Mouse (Mus musculus) CD4-positive, CD25-positive, alpha-beta regulatory T cell, adult 4 months (primary cell): ENCODE data around the gene C130050O18Rik. TPM values are rescaled to one million over a fixed set of nuclear protein-coding genes. Genes with fewer than 3 reads are reported as not detected.
"Not testable (repeated sequence)": the region's sequence is repeated elsewhere in the genome, so short reads cannot be mapped to it uniquely, and the experiment has no call there.

Experiments
- ATAC-seq: one replicate; pipeline ENCODE4 v1.8.0; 2017
- polyA plus RNA-seq, 2 experiments: library from polyadenylated mRNA; unstranded; fragments of 100-300 nt; shearing (Covaris generic); gene quantifications; one replicate each; pipeline ENCODE4 v1.2.1; 2017

The C130050O18Rik gene
- polyA plus RNA-seq, 2 experiments from 2014 or later, result not detected

DNA sequence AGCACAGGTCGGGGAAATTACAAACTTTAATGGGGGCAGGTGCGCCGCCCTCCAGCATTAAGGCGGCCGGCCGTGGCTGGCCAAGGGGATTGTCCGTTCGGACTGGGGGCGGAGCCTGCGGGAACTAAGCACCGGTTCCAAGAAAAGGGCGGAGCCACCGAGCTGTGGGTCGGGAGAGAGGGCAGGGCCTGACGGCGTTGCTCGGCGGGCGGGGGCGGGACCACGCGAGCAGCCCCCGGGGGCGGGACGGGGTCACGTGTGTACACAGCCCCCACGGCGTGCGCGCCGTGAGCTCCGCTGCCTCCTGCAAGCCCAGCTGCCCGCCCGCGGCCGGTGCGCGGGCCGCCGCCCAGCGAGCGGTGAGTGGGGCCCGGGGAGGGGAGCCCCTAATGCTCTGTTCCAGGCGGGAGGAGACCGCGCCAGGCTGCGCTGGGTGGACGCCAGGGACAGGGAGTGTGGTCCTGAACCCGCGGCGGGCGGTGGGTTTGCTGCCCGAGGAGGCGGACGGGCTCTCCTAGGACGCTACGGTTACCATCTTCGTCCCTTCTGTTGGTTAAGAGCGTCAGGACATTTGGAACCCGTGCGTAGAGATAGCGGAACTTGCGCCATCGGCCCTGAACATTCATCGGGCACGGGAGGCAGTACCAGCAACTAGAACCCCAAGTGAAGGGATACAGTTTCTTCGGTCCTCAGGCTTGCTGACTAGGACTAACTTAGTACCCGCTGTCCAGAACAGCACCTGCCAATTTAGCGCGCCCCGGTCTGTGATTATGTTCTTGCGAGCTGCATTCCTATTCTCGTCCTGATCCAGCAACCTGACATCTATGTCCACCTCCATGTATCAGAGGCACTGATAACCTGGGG is 24.5 kb upstream of the C130050O18Rik start:
- ATAC-seq, result no peak

DNA sequence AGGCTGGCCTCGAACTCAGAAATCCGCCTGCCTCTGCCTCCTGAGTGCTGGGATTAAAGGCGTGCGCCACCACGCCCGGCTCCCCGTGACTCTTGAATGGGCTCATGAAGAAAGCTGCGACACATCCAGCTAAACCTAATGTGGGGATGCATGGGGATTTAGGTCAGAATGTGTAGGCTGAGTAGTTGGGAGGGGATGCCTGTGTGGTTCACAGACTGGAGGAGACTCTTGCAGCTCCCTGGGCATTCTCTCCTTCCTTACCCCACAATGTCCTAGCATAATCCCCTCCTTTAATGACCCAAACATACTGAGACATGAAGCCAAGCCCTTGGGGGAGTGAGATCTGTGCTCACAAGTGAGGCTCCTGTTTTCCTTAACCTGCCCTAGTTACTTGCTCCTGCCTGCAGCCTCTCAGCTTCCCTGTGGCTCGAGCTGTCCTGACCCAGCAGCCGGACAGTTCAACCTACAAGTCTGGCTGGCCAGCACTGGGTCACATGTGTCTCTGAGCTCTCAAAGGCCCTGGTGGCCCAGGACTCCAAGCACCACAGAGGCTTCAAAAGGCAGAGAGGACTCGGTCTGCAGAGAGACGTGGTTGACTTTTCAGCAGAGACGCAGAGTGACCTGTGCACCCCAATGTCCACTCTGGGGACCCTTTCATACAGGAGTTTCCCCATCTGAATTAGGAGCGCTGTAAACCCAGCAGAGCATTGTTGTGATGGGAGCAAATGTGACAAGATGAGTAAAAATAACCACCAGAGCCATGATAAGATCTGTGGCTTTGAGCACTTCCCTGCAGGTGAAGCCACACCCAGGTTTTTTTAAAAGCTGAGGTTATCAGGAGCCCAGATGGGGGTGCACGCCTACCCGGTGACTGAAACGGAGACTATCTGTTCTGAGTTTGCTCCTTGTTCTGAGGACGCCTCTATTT is 23.2 kb upstream of the C130050O18Rik start:
- ATAC-seq, result peak; percentile 74

DNA sequence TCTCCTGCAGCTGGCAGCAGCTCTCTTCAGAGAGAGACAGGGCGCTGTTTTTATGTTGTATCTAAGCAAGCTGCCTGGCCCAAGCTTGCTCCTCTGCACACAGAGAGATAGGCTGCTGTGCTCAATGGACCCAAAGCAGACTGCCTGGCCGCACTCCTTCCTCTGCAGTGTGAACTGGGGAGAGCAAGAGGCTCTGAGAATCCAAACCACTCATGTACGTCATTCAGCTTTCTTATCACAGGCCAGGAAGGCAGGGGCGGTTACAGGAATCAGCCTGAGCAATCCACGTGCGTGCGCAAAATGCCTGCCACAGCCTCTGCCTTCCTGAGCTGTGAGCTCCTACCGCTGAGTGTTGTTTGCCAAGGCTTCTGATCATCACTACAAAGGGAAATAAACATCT is 22.3 kb upstream of the C130050O18Rik start:
- ATAC-seq, result peak; percentile 71

DNA sequence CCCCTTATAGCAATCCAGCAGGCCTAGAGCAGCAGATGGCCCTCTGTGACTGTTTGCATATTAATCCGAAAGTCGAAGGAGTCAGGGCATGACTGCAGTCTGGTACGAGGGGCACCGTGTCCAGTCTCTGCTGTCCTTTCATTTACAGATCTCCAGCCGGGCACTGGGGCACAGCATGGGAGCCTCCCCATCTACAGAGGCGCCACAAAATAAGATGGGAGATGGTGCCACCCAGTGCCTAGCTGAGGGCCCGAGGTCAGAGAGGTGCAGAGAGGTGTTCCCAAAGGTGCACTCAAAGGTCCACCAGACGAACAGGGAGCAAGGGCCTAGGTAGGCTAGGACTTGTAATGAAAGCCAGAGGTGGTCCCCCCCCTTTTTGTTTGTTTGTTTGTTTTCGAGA is 21.8 kb upstream of the C130050O18Rik start:
- ATAC-seq, result no peak

DNA sequence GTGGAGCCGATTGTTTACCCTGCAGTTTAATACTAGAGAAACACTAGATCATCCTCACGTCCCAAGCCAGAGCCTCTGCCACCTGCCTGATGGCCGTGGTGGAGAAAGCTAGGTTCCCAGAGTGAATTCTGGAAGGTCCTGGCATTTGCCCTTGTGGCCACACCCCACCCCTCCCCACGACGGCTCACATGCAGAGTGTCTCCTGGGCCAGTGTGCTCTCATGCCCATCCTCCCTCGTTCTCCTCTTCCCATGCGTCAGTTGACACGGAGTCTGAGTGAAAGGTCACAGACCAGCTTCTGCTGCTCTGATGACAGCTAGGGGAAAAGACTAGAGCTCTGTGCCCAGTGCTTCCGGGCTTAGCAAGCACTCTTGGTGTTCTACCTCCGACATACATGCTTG is 20.5 kb upstream of the C130050O18Rik start:
- peak; percentile 30 for ATAC-seq

DNA sequence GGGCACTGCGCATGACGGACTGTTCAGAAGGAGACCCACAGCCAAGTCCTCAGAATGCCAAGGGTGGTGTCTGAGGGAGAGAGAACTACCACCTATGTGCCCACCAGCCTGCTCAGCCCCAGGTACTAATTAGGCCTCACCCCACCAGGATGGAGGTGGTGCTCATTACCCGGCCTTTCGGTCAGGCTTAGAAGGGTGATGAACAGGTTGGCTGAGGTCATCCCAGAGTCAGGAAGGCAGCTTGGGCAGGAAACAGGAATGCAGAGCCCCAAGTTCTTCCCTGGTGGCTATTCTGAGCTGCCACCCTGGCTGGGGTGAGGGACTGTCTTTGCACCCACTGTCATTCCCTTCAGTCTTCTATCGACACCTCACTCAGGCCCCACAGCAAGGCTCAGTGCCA is 19.0 kb upstream of the C130050O18Rik start:
- no peak for ATAC-seq

DNA sequence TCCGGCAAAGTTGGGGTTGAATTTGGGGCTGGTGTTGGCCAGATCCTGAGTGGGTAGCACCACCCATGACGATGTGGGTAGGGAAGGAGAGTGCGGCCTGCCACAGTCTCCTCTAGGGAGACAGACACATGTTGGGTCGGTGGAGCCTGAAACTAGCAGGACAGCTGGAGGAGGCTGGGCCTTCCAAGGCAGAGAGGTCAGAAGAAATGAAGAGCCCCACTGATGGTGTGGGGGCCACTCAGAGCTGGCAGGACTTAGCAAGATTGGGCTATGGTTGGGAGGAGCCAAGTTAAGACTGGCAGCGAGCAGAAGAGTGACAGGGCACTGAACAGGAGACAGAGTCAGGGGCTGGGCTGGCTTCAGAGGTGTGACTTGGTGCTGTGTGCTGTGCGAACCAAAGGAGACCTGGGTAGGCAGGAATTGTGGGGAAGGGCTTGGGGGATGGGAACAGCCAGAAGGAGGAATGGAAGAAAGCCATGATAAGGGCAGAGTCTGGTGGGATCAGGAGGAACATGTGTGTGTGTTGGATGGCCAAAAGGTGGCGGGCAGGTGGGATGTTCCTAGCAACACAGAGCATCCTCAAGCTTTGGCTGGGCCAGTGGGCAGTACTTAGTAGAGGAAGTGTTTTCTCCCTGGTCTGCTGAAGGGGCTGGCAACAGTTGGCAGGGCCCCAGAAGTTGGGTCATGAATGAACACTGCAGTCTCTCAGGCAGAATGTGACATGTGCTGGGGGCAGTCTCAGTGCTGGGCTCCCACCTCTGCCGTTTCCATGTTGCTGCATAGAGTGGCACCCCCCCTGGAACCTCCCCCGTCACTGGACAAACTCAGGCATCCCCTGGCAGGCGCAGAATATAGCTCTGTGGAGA is 17.5 kb upstream of the C130050O18Rik start:
- no peak for ATAC-seq

DNA sequence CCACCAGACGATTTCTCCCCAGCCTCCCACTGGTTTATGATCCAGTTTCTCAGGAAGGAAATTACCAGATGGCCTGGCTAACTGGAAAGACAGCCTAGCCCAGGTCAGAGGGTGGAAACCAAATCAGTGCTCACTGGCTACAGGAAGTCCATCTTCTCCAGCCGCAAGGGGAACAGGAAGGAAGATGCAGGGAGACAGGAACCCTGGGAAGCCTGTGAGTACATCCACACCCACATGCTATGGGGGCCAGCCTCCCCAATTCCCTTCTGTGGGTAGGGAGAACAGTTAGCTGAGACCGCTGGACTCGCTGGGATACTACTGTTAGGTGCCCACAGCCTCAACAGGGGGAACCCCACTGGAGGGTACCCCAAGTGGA is 16.9 kb upstream of the C130050O18Rik start:
- ATAC-seq, result no peak

DNA sequence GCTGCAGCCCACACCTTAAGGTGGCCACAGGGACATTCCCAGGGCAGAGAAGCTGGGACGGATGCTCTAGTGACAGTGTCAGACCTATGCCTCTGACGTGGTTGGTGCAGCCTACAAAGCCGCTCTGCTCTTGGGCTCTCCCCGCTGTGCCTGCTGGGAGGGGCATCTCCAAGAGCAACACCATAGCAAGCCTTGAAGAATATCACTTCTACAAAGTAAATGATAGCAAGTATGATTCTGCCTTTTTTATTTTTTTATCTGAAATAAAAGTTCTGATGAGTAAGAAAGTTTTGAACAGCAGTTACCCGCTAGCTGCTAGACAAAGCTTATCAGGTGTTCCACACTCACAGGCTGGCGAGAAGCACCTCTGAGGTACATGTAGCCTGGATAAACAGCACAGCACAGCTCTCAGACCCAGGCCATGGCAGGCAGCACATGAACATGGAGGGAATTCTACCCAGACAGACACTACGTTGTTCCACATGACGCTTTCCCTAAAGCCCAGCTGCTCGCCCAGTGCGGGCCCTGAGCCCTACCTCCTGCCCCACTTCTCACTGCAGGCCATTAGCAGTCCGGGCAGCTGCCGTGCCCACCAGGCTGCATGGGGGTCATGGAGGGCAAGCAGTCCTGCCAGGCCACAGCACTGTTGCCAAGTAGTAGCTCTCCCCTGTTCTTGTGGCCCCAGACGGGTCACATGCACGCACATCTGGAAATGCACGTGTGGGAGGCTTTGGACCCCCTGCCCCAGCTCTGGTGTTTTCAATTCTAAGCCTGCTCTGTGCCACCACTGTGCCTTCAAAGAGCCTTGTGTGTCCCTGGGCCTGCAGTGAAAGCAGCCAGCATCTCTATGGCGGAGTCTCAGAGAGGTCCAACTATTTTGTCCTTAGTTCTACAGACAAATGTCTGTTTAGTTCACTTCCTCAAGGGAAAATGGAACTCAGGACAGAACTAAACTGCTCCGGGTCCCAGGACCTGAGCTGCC is 16.1 kb upstream of the C130050O18Rik start:
- ATAC-seq, result peak; percentile 60

DNA sequence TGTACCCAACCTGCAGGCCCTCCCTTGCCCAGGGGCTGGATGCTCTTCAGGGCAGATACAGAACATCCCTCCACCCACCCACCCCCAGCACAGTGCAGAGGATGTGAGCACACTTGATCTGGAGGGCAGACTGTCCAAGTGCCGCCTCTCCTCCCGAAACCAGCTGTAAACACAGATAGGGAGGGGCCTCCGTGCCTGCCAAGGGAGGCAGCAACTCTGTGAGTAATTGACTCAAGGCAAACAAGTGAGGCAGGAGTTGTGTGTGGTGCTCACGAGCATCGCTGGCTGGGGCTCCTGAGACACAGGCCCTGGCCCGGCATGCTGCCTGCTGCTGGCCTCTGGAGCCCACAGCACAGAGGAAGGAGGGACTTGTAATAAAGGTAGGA is 15.4 kb upstream of the C130050O18Rik start:
- peak; percentile 10 for ATAC-seq

DNA sequence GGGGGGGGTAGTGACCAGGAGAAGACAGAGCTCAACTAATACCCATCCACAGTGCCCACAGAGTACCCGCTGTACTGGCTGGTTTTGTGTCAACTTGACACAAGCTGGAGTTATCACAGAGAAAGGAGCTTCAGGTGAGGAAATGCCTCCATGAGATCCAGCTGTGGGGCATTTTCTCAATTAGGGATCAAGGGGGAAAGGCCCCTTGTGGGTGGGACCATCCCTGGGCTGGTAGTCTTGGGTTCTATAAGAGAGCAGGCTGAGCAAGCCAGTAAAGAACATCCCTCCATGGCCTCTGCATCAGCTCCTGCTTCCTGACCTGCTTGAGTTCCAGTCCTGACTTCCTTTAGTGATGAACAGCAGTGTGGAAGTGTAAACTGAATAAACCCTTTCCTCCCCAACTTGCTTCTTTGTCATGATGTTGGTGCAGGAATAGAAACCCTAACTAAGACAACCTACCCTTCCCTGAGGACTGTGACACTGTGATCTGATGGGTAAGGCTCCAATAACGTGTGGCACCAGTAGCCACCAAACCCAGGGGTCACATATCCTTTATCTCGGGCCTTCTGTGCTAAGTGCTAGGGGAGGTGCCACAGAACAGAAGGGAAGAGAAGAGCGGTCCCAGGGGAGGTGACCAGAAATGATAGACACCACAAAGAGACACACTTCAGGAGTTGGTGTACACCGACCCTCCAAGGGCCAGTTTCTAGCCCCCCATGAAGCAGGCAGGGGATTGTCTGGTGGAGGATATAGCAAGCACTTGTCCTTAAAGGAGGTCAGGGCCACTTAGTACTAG is 14.6 kb upstream of the C130050O18Rik start:
- ATAC-seq, result not testable (repeated sequence)

DNA sequence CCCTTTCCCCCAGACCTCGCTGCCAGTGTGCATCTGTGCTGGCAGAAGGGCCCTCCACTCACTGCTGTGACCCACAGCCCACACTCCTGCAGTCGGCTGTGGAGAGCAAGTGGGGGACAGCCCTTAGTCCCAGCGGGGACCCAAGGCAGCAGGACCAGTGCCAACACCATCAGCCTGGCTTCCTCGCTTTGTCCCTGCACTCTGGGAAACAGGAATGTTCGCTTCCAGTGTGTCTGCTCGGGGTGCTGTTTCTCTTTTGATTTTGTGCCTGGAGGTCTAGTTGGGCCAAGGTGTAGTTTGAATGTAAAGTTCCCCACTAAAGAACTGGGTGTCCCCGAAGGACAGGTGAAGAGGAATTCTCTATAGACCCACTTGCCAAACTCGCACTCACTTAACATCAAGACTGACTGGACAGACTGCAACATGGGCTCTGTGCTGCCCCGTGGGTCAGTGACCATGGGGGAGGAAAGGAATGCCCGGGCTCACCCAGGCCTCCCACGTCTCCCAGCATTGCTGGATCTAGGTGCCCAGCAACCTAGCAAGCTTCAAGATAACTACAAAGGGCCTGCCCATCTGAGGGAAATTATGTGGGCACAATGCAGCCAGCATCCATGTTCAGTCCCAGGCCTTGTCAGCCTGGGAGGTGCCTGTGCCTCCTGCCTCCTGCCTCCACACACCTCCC is 13.6 kb upstream of the C130050O18Rik start:
- no peak for ATAC-seq

DNA sequence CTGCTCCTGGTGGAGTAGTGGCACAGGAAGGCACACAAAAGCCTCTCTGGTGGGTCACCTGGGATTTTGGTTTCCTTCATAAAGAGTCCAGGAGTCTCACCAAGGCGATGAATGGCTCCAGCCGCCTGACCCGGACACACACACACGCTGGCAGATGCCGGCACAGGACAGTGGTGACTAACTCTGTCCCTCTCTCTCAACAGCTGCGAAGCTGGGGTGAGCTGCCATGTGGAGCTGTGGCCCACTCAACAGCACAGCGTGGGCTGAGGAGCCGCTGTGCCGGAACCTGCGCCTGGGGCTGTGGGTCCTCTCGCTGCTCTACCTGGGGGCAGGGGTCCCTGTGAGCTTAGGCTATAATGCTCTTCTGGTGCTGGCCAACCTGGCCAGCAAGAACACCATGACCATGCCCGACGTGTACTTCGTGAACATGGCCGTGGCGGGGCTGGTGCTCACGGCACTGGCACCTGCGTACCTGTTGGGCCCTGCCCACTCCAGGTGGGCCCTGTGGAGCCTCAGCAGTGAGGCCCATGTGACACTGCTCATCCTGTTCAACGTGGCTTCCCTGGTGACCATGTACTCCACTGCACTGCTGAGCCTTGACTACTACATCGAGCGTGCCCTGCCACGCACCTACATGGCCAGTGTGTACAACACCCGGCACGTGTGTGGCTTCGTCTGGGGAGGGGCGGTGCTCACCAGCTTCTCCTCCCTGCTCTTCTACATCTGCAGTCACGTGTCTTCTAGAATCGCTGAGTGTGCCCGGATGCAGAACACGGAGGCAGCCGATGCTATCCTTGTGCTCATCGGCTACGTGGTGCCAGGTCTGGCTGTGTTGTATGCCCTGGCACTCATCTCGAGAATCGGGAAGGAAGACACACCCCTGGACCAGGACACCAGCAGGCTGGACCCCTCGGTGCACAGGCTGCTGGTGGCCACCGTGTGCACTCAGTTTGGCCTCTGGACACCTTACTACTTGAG is 12.6 kb upstream of the C130050O18Rik start:
- ATAC-seq, result no peak

DNA sequence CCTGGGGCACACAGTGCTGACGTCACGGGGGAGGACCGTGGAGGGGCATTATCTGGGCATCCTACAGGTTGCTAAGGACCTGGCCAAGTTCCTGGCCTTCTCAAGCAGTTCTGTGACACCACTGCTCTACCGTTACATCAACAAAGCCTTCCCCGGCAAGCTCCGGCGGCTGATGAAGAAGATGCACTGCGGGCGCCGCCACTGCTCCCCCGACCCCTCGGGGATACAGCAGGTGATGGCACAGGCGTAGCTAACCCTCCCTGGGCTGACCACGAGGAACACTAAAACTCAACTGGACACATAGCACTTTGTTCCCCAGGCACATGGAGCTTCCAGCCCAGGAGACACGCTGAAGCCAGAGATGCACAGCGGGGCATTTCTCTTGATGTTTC is 11.9 kb upstream of the C130050O18Rik start:
- no peak for ATAC-seq

DNA sequence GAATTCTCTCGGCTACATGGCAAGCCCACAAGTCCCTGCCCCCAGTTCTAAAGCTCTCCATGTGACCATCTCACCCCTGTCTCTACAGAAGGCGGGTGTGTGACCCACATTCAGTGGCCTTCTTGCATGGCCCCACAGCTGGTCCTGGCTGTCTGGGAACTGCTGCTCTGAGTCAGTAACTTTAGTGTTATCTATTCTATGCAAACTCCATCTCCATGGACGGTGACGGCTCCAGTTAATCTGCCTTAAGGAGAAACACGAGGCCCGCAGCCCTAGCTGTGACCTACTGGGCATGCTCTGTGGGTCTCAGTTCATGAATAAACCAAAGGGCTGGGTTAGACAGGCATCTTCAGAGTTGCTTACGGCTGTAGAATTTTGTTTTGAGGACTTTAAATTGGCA is 10.7 kb upstream of the C130050O18Rik start:
- ATAC-seq, result no peak

DNA sequence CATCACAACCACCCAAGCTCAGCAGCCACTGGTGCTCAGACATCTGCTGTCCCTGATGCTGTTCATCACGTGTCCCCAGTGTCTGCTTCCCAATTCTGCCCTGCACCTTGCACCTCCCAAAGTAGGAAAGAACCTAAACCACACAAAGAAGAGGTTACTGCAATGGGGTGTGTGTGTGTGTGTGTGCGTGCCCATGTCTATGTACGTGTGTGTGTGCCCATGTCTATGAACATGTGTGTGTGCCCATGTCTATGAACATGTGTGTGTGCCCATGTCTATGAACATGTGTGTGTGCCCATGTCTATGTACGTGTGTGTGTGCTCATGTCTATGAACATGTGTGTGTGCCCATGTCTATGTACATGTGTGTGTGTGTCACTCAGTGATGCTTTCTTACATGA is 9.6 kb upstream of the C130050O18Rik start:
- no peak for ATAC-seq

DNA sequence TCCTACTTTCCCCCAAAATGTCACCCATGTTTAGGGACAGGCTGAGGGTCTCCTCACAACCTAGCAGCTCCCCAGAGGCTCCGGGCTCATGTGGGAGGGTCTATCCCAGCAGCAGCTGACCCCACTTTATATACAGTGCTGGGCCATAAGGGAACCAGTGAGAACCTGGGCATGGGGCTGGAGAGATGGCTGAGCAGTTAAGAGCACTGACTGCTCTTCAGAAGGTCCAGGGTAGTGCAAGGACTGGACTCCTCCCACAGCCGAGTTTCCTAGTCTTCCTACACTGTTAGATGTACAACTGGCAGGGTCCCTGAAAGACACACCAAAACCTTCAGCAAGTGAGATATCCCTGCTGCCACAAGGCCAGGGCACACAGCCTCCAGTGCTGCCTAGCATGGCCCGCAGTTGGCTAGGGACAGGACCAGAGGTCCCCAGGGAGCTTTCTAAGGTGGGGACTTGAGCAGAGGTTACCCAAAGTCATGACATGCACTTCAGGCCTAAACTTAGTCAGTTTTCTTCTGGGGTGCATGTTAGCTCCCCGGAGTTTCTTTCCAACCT is 7.6 kb upstream of the C130050O18Rik start:
- no peak for ATAC-seq
